Mouse (Mus musculus) ES-E14 (cell line): ENCODE measurements at regions not wholly inside any gene's neighbourhood (a gene's known extent, or its start where the extent isn't known, plus 50 kb on each side); places are given as distances from the start of the nearest gene placed in this dataset.

Experiments
- DNase-seq: peaks from one replicate; pipeline ENCODE4 v3.0.0-alpha.2; 2013; ENCODE audit warnings: low read depth, low spot score
- H3K27ac ChIP-seq: 2 replicates; pipeline ENCODE4 v1.5.1; 2012; ENCODE audit warnings: low read depth, mild to moderate bottlenecking, low read length, moderate library complexity, mixed read lengths; ENCODE audit not compliant: poor library complexity, insufficient read depth, severe bottlenecking
- H3K36me3 ChIP-seq: 2 replicates; pipeline ENCODE4 v1.6.1; 2012; ENCODE audit warnings: mild to moderate bottlenecking, low read length, moderate library complexity, mixed read lengths; ENCODE audit not compliant: control insufficient read depth, poor library complexity, insufficient read depth, severe bottlenecking
- H3K4me1 ChIP-seq, 2 experiments: fragments of 150-350 bp in 1 of 2; sonication (generic) in 1 of 2; 2 replicates each; pipeline ENCODE4 v1.6.1; 2012; ENCODE audit warnings: low read length in 2 of 2, mild to moderate bottlenecking in 1 of 2, mixed read lengths in 1 of 2; ENCODE audit not compliant: control insufficient read depth in 2 of 2, insufficient read depth in 2 of 2, poor library complexity in 1 of 2
- H3K4me3 ChIP-seq, 2 experiments: fragments of 150-350 bp in 1 of 2; sonication (generic) in 1 of 2; 2 replicates each; pipeline ENCODE4 v1.5.1; 2012; ENCODE audit warnings: low read length in 2 of 2, low read depth in 1 of 2, mild to moderate bottlenecking in 1 of 2, mixed read lengths in 1 of 2; ENCODE audit not compliant: insufficient read depth in 1 of 2, poor library complexity in 1 of 2, severe bottlenecking in 1 of 2
- H3K9ac ChIP-seq: 2 replicates; pipeline ENCODE4 v1.6.1; 2012; ENCODE audit warnings: low read depth, mild to moderate bottlenecking, low read length, mixed read lengths; ENCODE audit not compliant: poor library complexity, insufficient read depth, severe bottlenecking
- H3K9me3 ChIP-seq: fragments of 150-350 bp; sonication (generic); 2 replicates; pipeline ENCODE4 v1.6.1; 2012; ENCODE audit warnings: low read depth, mild to moderate bottlenecking, low read length; ENCODE audit not compliant: control insufficient read depth, insufficient read depth
- CHD2 ChIP-seq: IDR thresholded peaks from 2 replicates; pipeline ENCODE4 v1.6.1; 2014; ENCODE audit warnings: mild to moderate bottlenecking, low read depth, low read length, inconsistent platforms
- HCFC1 ChIP-seq: IDR thresholded peaks from 2 replicates; pipeline ENCODE4 v1.6.1; 2012; ENCODE audit warnings: low read length, inconsistent platforms, borderline replicate concordance; ENCODE audit not compliant: insufficient read depth
- MAFK ChIP-seq: IDR thresholded peaks from 2 replicates; pipeline ENCODE4 v1.6.1; 2014; ENCODE audit warnings: mild to moderate bottlenecking, low read depth, low read length, inconsistent platforms; ENCODE audit not compliant: insufficient read depth
- ZC3H11A ChIP-seq: IDR thresholded peaks from 2 replicates; pipeline ENCODE4 v1.6.1; 2012; ENCODE audit warnings: low read depth, mild to moderate bottlenecking, inconsistent platforms, low read length, borderline replicate concordance
- ZNF384 ChIP-seq: IDR thresholded peaks from 2 replicates; pipeline ENCODE4 v1.6.1; 2012; ENCODE audit warnings: low read depth, low read length, inconsistent platforms
- in situ Hi-C, 2 experiments: fragments of 600-800 bp; cut with MboI; formaldehyde crosslinking; loops; one replicate each; pipeline ENCODE4 v1.15.1; 2025; ENCODE audit warnings: low sequenced_read_pairs in 2 of 2, inconsistent platforms in 1 of 2; ENCODE audit not compliant: unreplicated experiment in 2 of 2

GRCm38 (mm10) chr7:136137341-136137740, 421.2 kb upstream of the Mki67 start:
- H3K9me3 ChIP-seq, result no peaks in the 10 kb centered on the region
- in situ Hi-C loops, result loop anchor here (25.0 kb wide), 1 partner anchor 300 kb away; no protein-coding TSS in a partner anchor
- no peak overlapping the region for H3K4me3 ChIP-seq
- no peak overlapping the region for H3K27ac ChIP-seq
- DNase-seq, result no peak
- H3K9ac ChIP-seq, result no peak overlapping the region
- H3K36me3 ChIP-seq, result no peaks in the 10 kb centered on the region
- TF ChIP-seq ZC3H11A (no peak), ZNF384 (no peak), HCFC1 (no peak), CHD2 (no peak), MAFK (no peak)
- H3K4me1 ChIP-seq, result no peaks in the 10 kb centered on the region

GRCm38 (mm10) chr7:136137831-136138602, 421.9 kb upstream of the Mki67 start:
- in situ Hi-C loops, result loop anchor here (25.0 kb wide), 1 partner anchor 301 kb away; no protein-coding TSS in a partner anchor
- Histone ChIP-seq H3K4me3 (no peak overlapping the region), H3K9me3 (no peaks in the 10 kb centered on the region), H3K36me3 (no peaks in the 10 kb centered on the region), H3K27ac (no peak overlapping the region), H3K9ac (no peak overlapping the region), H3K4me1 (no peaks in the 10 kb centered on the region)
- DNase-seq, result no peak
- no peak for TF ChIP-seq MAFK
- no peak for TF ChIP-seq CHD2
- no peak for TF ChIP-seq ZC3H11A
- no peak for TF ChIP-seq HCFC1
- TF ChIP-seq ZNF384, result no peak

DNA sequence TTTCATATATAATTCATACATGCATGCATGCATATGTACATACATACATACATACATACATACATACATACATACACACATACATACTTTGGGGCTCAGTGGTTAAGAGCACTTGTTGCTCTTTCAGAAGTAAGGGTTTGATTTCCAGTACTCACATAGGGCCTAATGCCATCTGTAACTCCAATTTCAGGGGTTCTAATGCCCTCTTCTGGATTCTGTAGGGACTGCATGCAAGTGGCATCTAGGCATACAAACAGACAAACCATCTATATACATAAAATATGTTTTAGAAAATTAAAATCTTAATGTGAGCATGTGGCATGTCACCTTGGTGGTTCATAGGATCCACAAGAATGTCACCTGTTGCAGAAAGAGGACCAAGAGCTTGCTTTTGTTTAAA, 426.7 kb upstream of the Mki67 start:
- Histone ChIP-seq H3K4me3 (no peak overlapping the region), H3K9me3 (no peaks in the 10 kb centered on the region), H3K4me1 (no peaks in the 10 kb centered on the region), H3K36me3 (no peaks in the 10 kb centered on the region), H3K27ac (no peak overlapping the region), H3K9ac (no peak overlapping the region)
- peak; percentile 24 for DNase-seq
- peak; percentile 83 for TF ChIP-seq ZC3H11A
- no peak for TF ChIP-seq MAFK
- no peak for TF ChIP-seq CHD2
- no peak for TF ChIP-seq ZNF384
- TF ChIP-seq HCFC1, result no peak
- in situ Hi-C loops, result loop anchor here (25.0 kb wide), 1 partner anchor 306 kb away; no protein-coding TSS in a partner anchor

DNA sequence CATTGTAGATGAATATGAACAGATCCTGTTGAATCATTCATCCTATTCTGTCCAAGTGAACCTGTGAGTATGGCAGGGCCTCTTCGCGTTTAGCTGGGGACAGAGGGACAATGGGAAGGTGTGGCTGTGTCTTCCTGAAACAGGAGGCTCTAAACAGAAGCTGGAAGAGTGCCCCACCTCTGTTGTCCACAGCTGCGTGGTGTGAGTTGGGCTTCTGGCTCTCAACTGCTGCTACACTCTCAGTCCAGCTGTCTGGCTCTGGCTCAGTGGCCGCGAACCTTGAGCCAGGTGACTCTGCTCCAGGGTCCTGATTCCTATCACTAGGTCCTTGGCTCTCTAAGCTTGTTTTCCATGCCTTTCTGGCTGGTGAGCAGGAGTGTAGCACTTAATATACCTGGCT, 434.0 kb upstream of the Mki67 start:
- no peak for DNase-seq
- in situ Hi-C loops, result no loop called here
- no peaks in the 10 kb centered on the region for H3K36me3 ChIP-seq
- H3K9me3 ChIP-seq, result no peaks in the 10 kb centered on the region
- no peak overlapping the region for H3K9ac ChIP-seq
- no peak overlapping the region for H3K4me3 ChIP-seq
- H3K27ac ChIP-seq, result no peak overlapping the region
- H3K4me1 ChIP-seq, result no peaks in the 10 kb centered on the region
- no peak for TF ChIP-seq MAFK
- no peak for TF ChIP-seq HCFC1
- no peak for TF ChIP-seq ZC3H11A
- TF ChIP-seq ZNF384, result no peak
- TF ChIP-seq CHD2, result no peak
